Mouse (Mus musculus): ENCODE measurements around the gene Tdrd12. TPM values are rescaled to one million over a fixed set of nuclear protein-coding genes. Genes with fewer than 3 reads are reported as not detected.
"Not testable (repeated sequence)": the region's sequence is repeated elsewhere in the genome, so short reads cannot be mapped to it uniquely, and the experiment has no call there.

Tdrd12 gene
- polyA plus RNA-seq (2012; ENCODE audit: insufficient read depth, insufficient read length, missing spikeins), result not detected in 2 replicates

GRCm38 (mm10) chr7:35537562-35537961, at the start of gene Tdrd12:
Tdrd12 (minus strand) TSS chr7:35537745.
- TF ChIP-seq POLR2A (IDR thresholded peaks at IDR 0.05; ENCODE audit: borderline replicate concordance, low read depth, low read length) (no peak), CTCF (IDR thresholded peaks at IDR 0.05; ENCODE audit: low read depth, low read length) (no peak)
- Histone ChIP-seq H3K4me3 (ENCODE audit: insufficient read depth, low read length) (no peak within 1 kb of the TSS), H3K4me1 (ENCODE audit: control insufficient read depth, insufficient read depth, low read length) (no peaks in the 10 kb centered on the region), H3K27ac (ENCODE audit: insufficient read depth, low read depth, low read length) (no peak within 1 kb of the TSS)

GRCm38 (mm10) chr7:35586906-35587445, 49.4 kb upstream of the Tdrd12 start:
- TF ChIP-seq CTCF (IDR thresholded peaks at IDR 0.05; ENCODE audit: low read depth, low read length), result no peak
- no peak for TF ChIP-seq POLR2A (IDR thresholded peaks at IDR 0.05; ENCODE audit: borderline replicate concordance, low read depth, low read length)
- H3K27ac ChIP-seq (ENCODE audit: insufficient read depth, low read depth, low read length), result no peak overlapping the region
- H3K4me3 ChIP-seq (ENCODE audit: insufficient read depth, low read length), result peak overlapping the region; percentile 78
- H3K4me1 ChIP-seq (ENCODE audit: control insufficient read depth, insufficient read depth, low read length), result peaks cover 8% of the 10 kb centered on the region

- Histone ChIP-seq H3K4me1 (ENCODE audit: control insufficient read depth, insufficient read depth, low read length) (peaks cover 8% of the 10 kb centered on the region), H3K4me3 (ENCODE audit: insufficient read depth, low read length) (peak within 1 kb of the TSS; percentile 78), H3K27ac (ENCODE audit: insufficient read depth, low read depth, low read length) (no peak within 1 kb of the TSS)
- TF ChIP-seq POLR2A (IDR thresholded peaks at IDR 0.05; ENCODE audit: borderline replicate concordance, low read depth, low read length) (no peak), CTCF (IDR thresholded peaks at IDR 0.05; ENCODE audit: low read depth, low read length) (no peak)
Measured at GRCm38 (mm10) chr7:35586055-35586905, 48.7 kb upstream of the Tdrd12 start, which contains the start of gene Ankrd27. Ankrd27 (plus strand) TSS chr7:35586244.

- H3K4me1 ChIP-seq (ENCODE audit: control insufficient read depth, insufficient read depth, low read length), result peaks cover 8% of the 10 kb centered on the region
- H3K4me3 ChIP-seq (ENCODE audit: insufficient read depth, low read length), result peak within 1 kb of the TSS; percentile 78
- TF ChIP-seq POLR2A (IDR thresholded peaks at IDR 0.05; ENCODE audit: borderline replicate concordance, low read depth, low read length) (no peak), CTCF (IDR thresholded peaks at IDR 0.05; ENCODE audit: low read depth, low read length) (no peak)
- H3K27ac ChIP-seq (ENCODE audit: insufficient read depth, low read depth, low read length), result no peak within 1 kb of the TSS
Measured at GRCm38 (mm10) chr7:35585191-35586054, 47.9 kb upstream of the Tdrd12 start, which contains the start of gene Rgs9bp. Rgs9bp (minus strand) TSS chr7:35585582.

- H3K27ac ChIP-seq (ENCODE audit: insufficient read depth, low read depth, low read length), result no peak overlapping the region
- TF ChIP-seq CTCF (IDR thresholded peaks at IDR 0.05; ENCODE audit: low read depth, low read length), result no peak
- no peak for TF ChIP-seq POLR2A (IDR thresholded peaks at IDR 0.05; ENCODE audit: borderline replicate concordance, low read depth, low read length)
- peak overlapping the region; percentile 78 for H3K4me3 ChIP-seq (ENCODE audit: insufficient read depth, low read length)
- peaks cover 8% of the 10 kb centered on the region for H3K4me1 ChIP-seq (ENCODE audit: control insufficient read depth, insufficient read depth, low read length)
Measured at GRCm38 (mm10) chr7:35584786-35585190, 47.2 kb upstream of the Tdrd12 start.

- H3K27ac ChIP-seq (ENCODE audit: insufficient read depth, low read depth, low read length), result no peak overlapping the region
- peaks cover 8% of the 10 kb centered on the region for H3K4me1 ChIP-seq (ENCODE audit: control insufficient read depth, insufficient read depth, low read length)
- peak overlapping the region; percentile 78 for H3K4me3 ChIP-seq (ENCODE audit: insufficient read depth, low read length)
- TF ChIP-seq POLR2A (IDR thresholded peaks at IDR 0.05; ENCODE audit: borderline replicate concordance, low read depth, low read length) (no peak), CTCF (IDR thresholded peaks at IDR 0.05; ENCODE audit: low read depth, low read length) (no peak)
Measured at GRCm38 (mm10) chr7:35584068-35584785, 46.7 kb upstream of the Tdrd12 start.

- no peak overlapping the region for H3K4me3 ChIP-seq (ENCODE audit: insufficient read depth, low read length)
- H3K4me1 ChIP-seq (ENCODE audit: control insufficient read depth, insufficient read depth, low read length), result peaks cover 8% of the 10 kb centered on the region
- H3K27ac ChIP-seq (ENCODE audit: insufficient read depth, low read depth, low read length), result no peak overlapping the region
- TF ChIP-seq CTCF (IDR thresholded peaks at IDR 0.05; ENCODE audit: low read depth, low read length) (no peak), POLR2A (IDR thresholded peaks at IDR 0.05; ENCODE audit: borderline replicate concordance, low read depth, low read length) (no peak)
Measured at GRCm38 (mm10) chr7:35583476-35584025, 46.0 kb upstream of the Tdrd12 start.

- Histone ChIP-seq H3K4me3 (ENCODE audit: insufficient read depth, low read length) (no peak overlapping the region), H3K4me1 (ENCODE audit: control insufficient read depth, insufficient read depth, low read length) (peaks cover 7% of the 10 kb centered on the region), H3K27ac (ENCODE audit: insufficient read depth, low read depth, low read length) (no peak overlapping the region)
- TF ChIP-seq CTCF (IDR thresholded peaks at IDR 0.05; ENCODE audit: low read depth, low read length), result no peak
- no peak for TF ChIP-seq POLR2A (IDR thresholded peaks at IDR 0.05; ENCODE audit: borderline replicate concordance, low read depth, low read length)
Measured at GRCm38 (mm10) chr7:35582719-35583118, 45.2 kb upstream of the Tdrd12 start.

GRCm38 (mm10) chr7:35579849-35580248, 42.3 kb upstream of the Tdrd12 start:
- peak; percentile 50; the same call in 1 of the 2 replicates for TF ChIP-seq CTCF (IDR thresholded peaks at IDR 0.05; ENCODE audit: low read depth, low read length)
- no peak for TF ChIP-seq POLR2A (IDR thresholded peaks at IDR 0.05; ENCODE audit: borderline replicate concordance, low read depth, low read length)
- H3K4me3 ChIP-seq (ENCODE audit: insufficient read depth, low read length), result no peak overlapping the region

GRCm38 (mm10) chr7:35570883-35571282, 33.3 kb upstream of the Tdrd12 start:
- H3K27ac ChIP-seq (ENCODE audit: insufficient read depth, low read depth, low read length); H3K4me3 ChIP-seq (ENCODE audit: insufficient read depth, low read length): not testable (repeated sequence)

More at GRCm38 (mm10) chr7:35579849-35580248, 42.3 kb upstream of the Tdrd12 start:
- H3K4me1 ChIP-seq (ENCODE audit: control insufficient read depth, insufficient read depth, low read length), result no peaks in the 10 kb centered on the region
- no peak overlapping the region for H3K27ac ChIP-seq (ENCODE audit: insufficient read depth, low read depth, low read length)

GRCm38 (mm10) chr7:35569724-35570123, 32.2 kb upstream of the Tdrd12 start:
- H3K4me1 ChIP-seq (ENCODE audit: control insufficient read depth, insufficient read depth, low read length); H3K4me3 ChIP-seq (ENCODE audit: insufficient read depth, low read length); H3K27ac ChIP-seq (ENCODE audit: insufficient read depth, low read depth, low read length): not testable (repeated sequence)

More at GRCm38 (mm10) chr7:35570883-35571282, 33.3 kb upstream of the Tdrd12 start:
- H3K4me1 ChIP-seq (ENCODE audit: control insufficient read depth, insufficient read depth, low read length), result not testable (repeated sequence)

- not testable (repeated sequence) for H3K4me1 ChIP-seq (ENCODE audit: control insufficient read depth, insufficient read depth, low read length); H3K27ac ChIP-seq (ENCODE audit: insufficient read depth, low read depth, low read length)
Measured at GRCm38 (mm10) chr7:35565965-35566364, 28.4 kb upstream of the Tdrd12 start.

More at GRCm38 (mm10) chr7:35565965-35566364, 28.4 kb upstream of the Tdrd12 start:
- not testable (repeated sequence) for H3K4me3 ChIP-seq (ENCODE audit: insufficient read depth, low read length)

Measured in bone marrow macrophage, adult 2 months (primary cell).